25 mouse cellular contexts compared by ENCODE assay signal in genomic region chr7:44490281-44490680, GRCm38 (mm10). TPM values are rescaled to one million over a fixed set of nuclear protein-coding genes. Genes with fewer than 3 reads are reported as not detected.
DNase-seq lines count a peak whose midpoint lies in the region; ATAC-seq lines count a peak whose summit lies in the region.
"Had no signal": no experiment of that assay in that cellular context is flagged by ENCODE, and none has a peak within 500 bp of the region (broad histone marks: within the 10 kb centered on the region; RNA-seq: fewer than 3 reads in every experiment).

No protein-coding gene starts in this region.

- ATAC-seq in cerebellum, adult (ENCODE audit: insufficient number of reproducible peaks, low FRiP score, low TSS enrichment), result no peak
- ATAC-seq in heart, embryonic 13.5 days (ENCODE audit: extremely low read depth, insufficient number of reproducible peaks, low FRiP score, low TSS enrichment), result no peak
- no peak for ATAC-seq in heart, embryonic 11.5 days (replicated peaks; ENCODE audit: insufficient number of reproducible peaks, low FRiP score, low TSS enrichment)
- ATAC-seq in midbrain, embryonic 12.5 days (ENCODE audit: low FRiP score, low read depth), result no peak
- ATAC-seq: CD4-positive, CD25-positive, alpha-beta regulatory T cell, adult 4 months; forebrain, embryonic 14.5 days; hindbrain, postnatal 0 days; intestine, embryonic 16.5 days; midbrain, embryonic 13.5 days had no signal

- peaks cover 36% of the 10 kb centered on the region for H3K4me1 ChIP-seq in heart, embryonic 13.5 days
- peaks cover 8% of the 10 kb centered on the region for H3K4me1 ChIP-seq in heart, embryonic 11.5 days (ENCODE audit: control insufficient read depth, insufficient read depth, low read length)
- H3K4me1 ChIP-seq in midbrain, embryonic 12.5 days, result peaks cover 12% of the 10 kb centered on the region
- H3K4me1 ChIP-seq in midbrain, embryonic 10.5 days, result peaks cover 11% of the 10 kb centered on the region

- H3K36me3 ChIP-seq in heart, embryonic 13.5 days, result peaks cover 68% of the 10 kb centered on the region
- H3K36me3 ChIP-seq in heart, embryonic 11.5 days (ENCODE audit: control insufficient read depth, insufficient read depth, low read length), result peaks cover 9% of the 10 kb centered on the region
- H3K36me3 ChIP-seq in midbrain, embryonic 12.5 days, result peaks cover 53% of the 10 kb centered on the region
- H3K36me3 ChIP-seq in midbrain, embryonic 10.5 days, result peaks cover 69% of the 10 kb centered on the region

- H3K27me3 ChIP-seq in heart, embryonic 13.5 days (replicated peaks), result no peaks in the 10 kb centered on the region
- H3K27me3 ChIP-seq in heart, embryonic 11.5 days (ENCODE audit: control insufficient read depth, insufficient read depth, low read length), result no peaks in the 10 kb centered on the region
- no peaks in the 10 kb centered on the region for H3K27me3 ChIP-seq in midbrain, embryonic 12.5 days
- no peaks in the 10 kb centered on the region for H3K27me3 ChIP-seq in midbrain, embryonic 10.5 days (ENCODE audit: low read depth, poor library complexity, severe bottlenecking)
- H3K27me3 ChIP-seq: embryonic facial prominence, embryonic 15.5 days; midbrain, embryonic 13.5 days had no signal

- DNase-seq in cerebellum, postnatal 10 days, result peak; percentile 21 to 34
- no peak for DNase-seq in midbrain, embryonic 10.5 days (ENCODE audit: low spot score)
- DNase-seq in thymus, postnatal 4 days, result peak; percentile 7
- DNase-seq in thymus, adult 18-20 months, result no peak
- DNase-seq: adrenal gland, postnatal 25 days; embryo, embryonic 11 days; kidney, postnatal 36 days; layer of hippocampus, postnatal 36 days; lung, postnatal 10 days; retina, postnatal 1 day; thymus, postnatal 25 days had no signal

- no peak overlapping the region for H3K4me3 ChIP-seq in heart, embryonic 13.5 days
- no peak overlapping the region for H3K4me3 ChIP-seq in heart, embryonic 11.5 days (ENCODE audit: low read depth, low read length)
- H3K4me3 ChIP-seq in midbrain, embryonic 12.5 days, result no peak overlapping the region
- no peak overlapping the region for H3K4me3 ChIP-seq in midbrain, embryonic 10.5 days
- H3K4me3 ChIP-seq: embryonic facial prominence, embryonic 15.5 days; midbrain, embryonic 13.5 days had no signal

- H3K9me3 ChIP-seq in heart, embryonic 13.5 days, result no peaks in the 10 kb centered on the region
- no peaks in the 10 kb centered on the region for H3K9me3 ChIP-seq in heart, embryonic 11.5 days (replicated peaks; ENCODE audit: control insufficient read depth, low read length)
- no peaks in the 10 kb centered on the region for H3K9me3 ChIP-seq in midbrain, embryonic 12.5 days
- H3K9me3 ChIP-seq in midbrain, embryonic 10.5 days (replicated peaks), result no peaks in the 10 kb centered on the region
- H3K9me3 ChIP-seq: embryonic facial prominence, embryonic 15.5 days; midbrain, embryonic 13.5 days had no signal

- WGBS in heart, embryonic 13.5 days, result 70% methylated on average over 4 of the region's 4 CpGs
- 83% methylated on average over 4 of the region's 4 CpGs for WGBS in heart, embryonic 11.5 days (ENCODE audit: insufficient replicate concordance)
- 96% methylated on average over 4 of the region's 4 CpGs for WGBS in midbrain, embryonic 12.5 days
- 98% methylated on average over 4 of the region's 4 CpGs for WGBS in midbrain, embryonic 10.5 days

- H3K4me2 ChIP-seq in heart, embryonic 13.5 days, result no peak overlapping the region
- H3K4me2 ChIP-seq in heart, embryonic 11.5 days, result no peak overlapping the region
- H3K4me2 ChIP-seq in midbrain, embryonic 12.5 days (replicated peaks), result no peak overlapping the region
- H3K4me2 ChIP-seq: embryonic facial prominence, embryonic 15.5 days; liver, embryonic 11.5 days; midbrain, embryonic 13.5 days had no signal

- H3K9ac ChIP-seq in heart, embryonic 13.5 days, result peak overlapping the region; percentile 26; the same call in 1 of the 2 replicates
- no peak overlapping the region for H3K9ac ChIP-seq in heart, embryonic 11.5 days (ENCODE audit: low read depth, low read length)
- H3K9ac ChIP-seq in midbrain, embryonic 12.5 days (replicated peaks), result 0 out of 2 replicates have a peak overlapping the region, but pooled peaks have one; percentile 8
- H3K9ac ChIP-seq: embryonic facial prominence, embryonic 15.5 days; midbrain, embryonic 13.5 days had no signal

- no peak overlapping the region; the same call in 1 of the 2 replicates for H3K27ac ChIP-seq in heart, embryonic 13.5 days (replicated peaks)
- H3K27ac ChIP-seq in heart, embryonic 11.5 days (ENCODE audit: low read depth, low read length), result no peak overlapping the region
- H3K27ac ChIP-seq in midbrain, embryonic 12.5 days (replicated peaks), result no peak overlapping the region
- H3K27ac ChIP-seq in midbrain, embryonic 10.5 days (replicated peaks), result no peak overlapping the region
- H3K27ac ChIP-seq: embryonic facial prominence, embryonic 15.5 days; hindbrain, postnatal 0 days; midbrain, embryonic 13.5 days had no signal

RNA-seq across cellular contexts. Expression of gene Emc10, which starts 6.0 kb away (rescaled TPM):
- polyA plus RNA-seq in heart, embryonic 13.5 days (2015; fragmentation: Nextera tagmentation; extraction: Ambion mirVana), result 88.2 and 93.2 TPM in 2 replicates
- 75.1 and 87.1 TPM in 2 replicates for polyA plus RNA-seq in heart, embryonic 11.5 days (2014; fragmentation: Nextera tagmentation; extraction: Ambion mirVana)
- polyA plus RNA-seq in midbrain, embryonic 12.5 days (2016; fragmentation: Nextera tagmentation; extraction: Ambion mirVana), result 132 and 136 TPM in 2 replicates
- polyA plus RNA-seq in midbrain, embryonic 10.5 days (2016; fragmentation: Nextera tagmentation; extraction: Ambion mirVana), result 104 and 108 TPM in 2 replicates

RNA-seq across cellular contexts. Expression of gene Fam71e1, which starts 6.1 kb away (rescaled TPM):
- polyA plus RNA-seq in heart, embryonic 13.5 days (2015; fragmentation: Nextera tagmentation; extraction: Ambion mirVana), result 8.5 and 9.1 TPM in 2 replicates
- 8.9 and 10.6 TPM in 2 replicates for polyA plus RNA-seq in heart, embryonic 11.5 days (2014; fragmentation: Nextera tagmentation; extraction: Ambion mirVana)
- polyA plus RNA-seq in midbrain, embryonic 12.5 days (2016; fragmentation: Nextera tagmentation; extraction: Ambion mirVana), result 32.4 and 35.1 TPM in 2 replicates
- polyA plus RNA-seq in midbrain, embryonic 10.5 days (2016; fragmentation: Nextera tagmentation; extraction: Ambion mirVana), result 20.5 and 27.6 TPM in 2 replicates

RNA-seq across cellular contexts. Expression of gene Josd2, which starts 22.5 kb away (rescaled TPM):
- polyA plus RNA-seq in heart, embryonic 13.5 days (2015; fragmentation: Nextera tagmentation; extraction: Ambion mirVana), result 138 and 158 TPM in 2 replicates
- 169 and 181 TPM in 2 replicates for polyA plus RNA-seq in heart, embryonic 11.5 days (2014; fragmentation: Nextera tagmentation; extraction: Ambion mirVana)
- 56.2 and 58.1 TPM in 2 replicates for polyA plus RNA-seq in midbrain, embryonic 12.5 days (2016; fragmentation: Nextera tagmentation; extraction: Ambion mirVana)
- 71.6 and 76.8 TPM in 2 replicates for polyA plus RNA-seq in midbrain, embryonic 10.5 days (2016; fragmentation: Nextera tagmentation; extraction: Ambion mirVana)

RNA-seq across cellular contexts. Expression of gene Aspdh, which starts 25.1 kb away (rescaled TPM):
- polyA plus RNA-seq in heart, embryonic 13.5 days (2015; fragmentation: Nextera tagmentation; extraction: Ambion mirVana), result 0.70 and 1.4 TPM in 2 replicates
- 1.3 and 1.5 TPM in 2 replicates for polyA plus RNA-seq in heart, embryonic 11.5 days (2014; fragmentation: Nextera tagmentation; extraction: Ambion mirVana)
- 3.4 and 5.1 TPM in 2 replicates for polyA plus RNA-seq in midbrain, embryonic 12.5 days (2016; fragmentation: Nextera tagmentation; extraction: Ambion mirVana)
- polyA plus RNA-seq in midbrain, embryonic 10.5 days (2016; fragmentation: Nextera tagmentation; extraction: Ambion mirVana), result 0.99 and 2.0 TPM in 2 replicates
- polyA plus RNA-seq: limb, embryonic 11.5 days had no signal

RNA-seq across cellular contexts. Expression of gene Mybpc2, which starts 34.2 kb away (rescaled TPM):
- polyA plus RNA-seq in heart, embryonic 13.5 days (2015; fragmentation: Nextera tagmentation; extraction: Ambion mirVana), result 2.2 and 2.4 TPM in 2 replicates
- polyA plus RNA-seq in heart, embryonic 11.5 days (2014; fragmentation: Nextera tagmentation; extraction: Ambion mirVana), result 0.37 and 0.47 TPM in 2 replicates
- polyA plus RNA-seq in midbrain, embryonic 12.5 days (2016; fragmentation: Nextera tagmentation; extraction: Ambion mirVana), result 0.16 and 0.22 TPM in 2 replicates
- polyA plus RNA-seq in midbrain, embryonic 10.5 days (2016; fragmentation: Nextera tagmentation; extraction: Ambion mirVana), result 0.05 and 0.20 TPM in 2 replicates
- polyA plus RNA-seq: brain, embryonic 14.5 days; CD4-positive, CD25-positive, alpha-beta regulatory T cell, adult 4 months; liver, embryonic 11.5 days; neural tube, embryonic 11.5 days had no signal

Comparison
In these comparisons a context has a peak if more than half of its experiments do, and no peak if none do; other contexts are left out.
1. DNase-seq: peak in cerebellum, postnatal 10 days (2 of 2) and thymus, postnatal 4 days (single experiment); none in midbrain, embryonic 10.5 days (single experiment) and thymus, adult 18-20 months (0 of 2).